Mouse (Mus musculus): Measurements from ENCODE around the gene Celf2. TPM values are rescaled to one million over a fixed set of nuclear protein-coding genes. Genes with fewer than 3 reads are reported as not detected.
"Not testable (repeated sequence)": the region's sequence is repeated elsewhere in the genome, so short reads cannot be mapped to it uniquely, and the experiment has no call there.

The Celf2 gene
- total RNA-seq, 2 experiments from 2014 or later: 375 to 530 TPM

DNA sequence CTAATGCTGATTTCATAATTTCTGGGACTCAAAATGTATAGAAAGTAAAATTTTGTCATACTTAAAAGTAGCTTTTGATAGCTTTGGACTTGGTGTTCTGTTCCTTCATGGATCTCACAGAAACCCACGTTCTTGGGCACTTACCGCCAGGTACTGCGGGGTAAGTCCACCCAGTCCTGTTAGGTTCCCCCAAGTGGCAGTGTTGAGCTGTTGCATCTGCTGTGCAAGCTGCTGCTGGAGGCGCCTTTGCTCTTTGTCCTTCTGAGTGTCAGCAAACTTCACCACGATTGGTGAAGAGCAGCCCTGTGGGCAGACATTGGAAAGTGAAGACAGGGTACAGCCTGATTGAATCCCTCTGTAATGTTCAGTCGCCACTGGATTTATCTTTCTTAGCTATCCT is 905.5 kb downstream of the Celf2 start:
- no peak for DNase-seq (ENCODE audit: low spot score in 2 of 2)
- intact Hi-C loops (cut with DNase I): no loop called here

DNA sequence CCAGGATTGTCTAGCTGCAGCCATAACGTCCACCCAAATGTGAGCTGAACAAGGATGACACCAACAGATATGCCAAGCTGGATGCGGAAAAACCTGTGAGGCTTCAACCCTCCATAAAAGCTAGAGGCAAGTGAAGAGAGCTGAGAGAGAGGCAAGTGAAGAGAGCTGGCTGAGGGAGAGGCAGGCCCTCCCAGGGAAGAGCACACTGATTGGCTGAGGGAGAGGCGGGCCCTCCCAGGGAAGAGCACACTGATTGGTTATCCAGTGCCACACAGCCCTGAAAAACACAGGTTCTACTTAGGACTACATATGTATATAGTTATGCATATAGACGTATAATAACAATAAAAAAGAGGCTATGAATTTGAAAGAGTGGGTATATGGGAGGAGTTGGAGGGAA is 907.2 kb downstream of the Celf2 start:
- intact Hi-C loops (cut with DNase I): no loop called here
- no peak for DNase-seq (ENCODE audit: low spot score in 2 of 2)

DNA sequence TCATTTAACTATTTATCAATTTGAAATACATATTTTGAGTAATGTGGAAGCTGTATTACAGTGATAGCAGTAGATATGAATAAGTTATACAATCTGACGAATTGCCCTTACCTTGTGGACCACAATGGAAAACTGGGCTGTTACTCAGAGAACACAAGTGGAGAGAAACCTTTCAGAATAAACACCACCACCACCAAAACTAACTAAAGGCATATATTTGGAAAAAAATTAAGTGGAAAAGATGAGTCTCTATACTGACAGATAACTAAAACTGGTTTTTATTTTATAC is 910.5 kb downstream of the Celf2 start:
- DNase-seq (ENCODE audit: low spot score in 2 of 2): no peak
- intact Hi-C loops (cut with DNase I): no loop called here

DNA sequence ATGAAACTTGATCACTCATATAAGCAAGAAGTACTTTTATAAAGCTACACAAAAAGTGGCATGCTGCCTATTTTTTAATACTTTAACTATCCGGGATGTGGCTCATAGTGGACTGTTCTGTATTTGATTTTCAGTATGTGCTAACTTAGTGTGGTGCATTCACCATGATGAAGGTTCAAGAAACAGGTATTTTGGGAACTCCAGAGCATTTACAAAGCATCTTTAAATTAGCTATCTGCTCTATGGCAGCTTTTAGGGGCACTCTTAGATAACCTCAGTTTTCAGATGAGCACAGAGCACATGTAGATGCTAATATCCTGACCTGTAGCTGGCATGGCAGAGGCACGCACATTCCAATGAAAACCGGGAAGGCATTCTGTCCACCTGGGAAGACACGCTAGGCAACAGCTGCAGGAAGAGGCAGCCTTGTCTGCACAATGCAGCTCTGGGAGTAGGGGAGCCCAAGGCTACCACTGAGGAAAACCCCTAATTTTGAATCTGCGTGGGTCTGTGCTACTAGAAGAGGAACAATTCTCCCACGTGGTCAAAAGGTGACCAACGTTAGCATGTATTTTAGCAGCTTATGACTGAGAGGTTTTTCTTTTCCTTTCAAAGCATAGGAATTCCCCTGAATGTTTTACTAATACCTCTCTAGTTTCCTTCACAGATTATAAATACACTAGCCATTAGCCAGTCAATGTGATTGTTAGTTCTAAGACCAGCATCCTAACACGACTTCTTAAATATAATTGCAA is 911.1 kb downstream of the Celf2 start:
- no peak for DNase-seq (ENCODE audit: low spot score in 2 of 2)
- intact Hi-C loops (cut with DNase I): no loop called here

DNA sequence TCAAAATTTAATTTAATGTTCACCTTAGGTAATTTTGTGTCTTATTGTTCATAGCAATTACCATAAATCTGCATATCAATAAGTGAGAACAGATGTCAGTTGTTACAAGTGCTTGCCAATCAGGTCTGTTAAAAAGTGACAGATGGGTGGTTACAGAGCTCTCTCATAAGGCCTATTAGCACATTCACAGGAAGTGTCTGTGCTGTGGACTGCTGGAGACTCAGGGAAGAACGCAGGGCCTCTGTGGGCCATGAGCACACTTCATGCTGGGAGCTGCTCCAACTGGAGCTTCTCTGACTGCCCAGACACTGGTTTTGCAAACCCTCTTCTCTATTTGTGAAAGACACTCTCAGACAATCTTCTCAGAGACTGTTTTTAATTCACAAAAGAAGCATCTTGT is 914.6 kb downstream of the Celf2 start:
- intact Hi-C loops (cut with DNase I): no loop called here
- DNase-seq (ENCODE audit: low spot score in 2 of 2): no peak

DNA sequence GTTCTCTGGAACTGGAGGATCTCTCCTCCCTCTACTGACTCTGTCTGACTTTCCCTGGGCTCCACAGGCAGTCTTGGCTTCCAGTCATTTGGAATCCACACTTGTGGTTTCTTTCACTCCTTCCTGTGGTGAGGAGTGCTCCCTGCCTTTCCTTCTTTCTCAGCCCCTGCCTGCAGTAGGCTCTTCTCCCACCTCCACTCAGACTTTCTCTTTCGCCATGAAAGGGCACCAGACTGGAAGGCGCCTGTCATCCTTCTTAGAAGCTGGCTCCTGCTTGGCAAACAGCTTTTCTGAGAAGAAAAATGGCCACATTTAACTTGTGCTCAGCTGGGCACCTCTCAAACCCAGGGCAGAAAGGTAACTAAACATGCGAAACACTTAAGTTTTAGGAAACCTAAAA is 915.2 kb downstream of the Celf2 start:
- intact Hi-C loops (cut with DNase I): no loop called here
- DNase-seq (ENCODE audit: low spot score in 2 of 2): no peak

DNA sequence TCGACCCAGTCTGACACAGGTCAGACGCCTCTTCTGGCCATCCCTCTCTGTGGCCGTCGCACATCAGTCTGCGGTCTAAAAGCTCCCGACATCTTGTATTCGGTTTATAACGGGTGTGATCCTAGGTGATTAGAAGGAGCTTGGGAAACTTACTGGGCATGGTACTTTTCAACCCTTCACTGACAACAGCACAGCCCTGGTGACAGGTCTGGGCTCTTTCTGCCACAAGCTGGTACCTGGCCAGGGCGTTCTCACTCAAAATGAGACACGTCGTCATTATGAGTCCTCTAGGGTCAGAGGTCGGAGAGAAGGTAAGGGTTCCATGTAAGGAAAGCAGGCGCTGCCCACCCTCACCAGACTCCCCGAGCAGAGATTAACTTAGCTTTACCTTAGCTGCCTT is 915.6 kb downstream of the Celf2 start:
- DNase-seq (ENCODE audit: low spot score in 2 of 2): no peak
- intact Hi-C loops (cut with DNase I): no loop called here

DNA sequence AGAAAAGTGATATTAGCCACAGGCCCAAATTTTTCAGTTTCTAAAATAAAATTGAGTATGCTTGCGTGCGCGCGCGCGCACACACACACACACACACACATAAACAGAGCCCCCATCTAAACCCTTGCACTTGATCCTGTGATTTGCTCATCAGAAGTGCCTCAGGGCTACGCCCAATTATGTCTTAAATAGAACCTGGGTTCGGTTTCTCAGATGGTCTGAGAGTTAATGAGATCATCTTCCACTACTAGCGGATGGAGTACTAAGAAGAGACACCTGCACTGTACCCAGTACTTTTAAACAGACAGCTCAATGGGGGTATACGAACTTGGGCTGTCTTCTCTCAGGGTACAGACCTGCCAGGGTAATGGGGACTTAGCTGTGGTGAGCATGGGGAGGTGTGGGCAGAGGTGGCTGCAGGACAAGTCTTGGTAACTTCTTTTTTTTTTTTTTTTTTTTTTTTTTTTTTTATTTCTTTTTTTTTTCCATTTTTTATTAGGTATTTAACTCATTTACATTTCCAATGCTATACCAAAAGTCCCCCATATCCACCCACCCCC is 923.2 kb downstream of the Celf2 start:
- intact Hi-C loops (cut with DNase I): no loop called here
- no peak for DNase-seq (ENCODE audit: low spot score in 2 of 2)

DNA sequence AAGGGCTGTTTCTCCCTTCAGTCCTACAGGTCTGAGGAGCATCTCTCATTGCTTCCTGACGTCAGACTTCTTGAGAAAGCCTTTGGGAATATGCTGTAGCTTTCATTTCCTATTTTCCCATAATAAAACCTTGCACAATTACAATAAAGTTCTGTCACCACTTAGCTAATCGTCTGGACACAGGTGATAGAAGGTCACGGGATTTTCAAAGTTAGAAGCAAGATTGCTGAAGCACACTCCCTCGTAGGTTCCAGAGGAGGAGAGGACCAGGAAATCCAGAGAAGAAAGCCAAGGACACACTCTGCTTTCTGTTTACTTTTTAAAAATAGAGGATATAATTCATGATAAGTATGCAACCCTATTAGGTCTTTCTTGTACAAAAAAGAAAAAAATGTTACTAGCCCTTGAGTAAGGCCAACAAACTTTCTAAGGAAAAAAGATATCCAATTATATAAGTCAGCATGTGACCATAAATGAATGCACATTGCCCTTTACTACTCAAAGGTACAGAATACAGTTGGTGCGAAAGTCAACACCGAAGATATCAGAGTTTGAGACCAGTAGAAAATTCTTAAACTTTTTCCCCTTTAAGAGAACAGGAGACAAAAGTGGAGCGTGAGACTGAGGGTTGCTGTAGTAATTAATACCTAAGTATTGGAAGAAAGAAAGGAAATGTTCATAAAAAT is 924.2 kb downstream of the Celf2 start:
- intact Hi-C loops (cut with DNase I): no loop called here
- no peak for DNase-seq (ENCODE audit: low spot score in 2 of 2)

DNA sequence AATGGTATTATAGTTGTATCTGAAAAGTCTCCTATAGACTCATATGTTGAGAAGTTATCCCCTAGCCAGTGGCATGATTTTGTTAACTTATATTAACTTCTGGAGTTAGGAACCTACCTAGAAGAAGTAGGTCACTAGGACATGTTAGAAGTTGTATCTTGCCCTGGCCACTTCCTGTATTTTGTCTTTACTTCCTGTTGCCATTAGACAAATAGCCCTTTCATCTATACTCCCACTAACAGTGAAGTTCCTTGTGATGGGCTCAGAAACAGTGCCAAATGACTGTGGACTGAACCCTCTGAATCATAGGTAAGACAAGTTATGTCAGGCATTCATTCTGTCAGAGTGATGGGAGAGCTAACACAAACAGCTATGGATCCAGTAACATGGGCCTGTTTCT is 926.7 kb downstream of the Celf2 start:
- DNase-seq (ENCODE audit: low spot score in 2 of 2): no peak
- intact Hi-C loops (cut with DNase I): no loop called here

DNA sequence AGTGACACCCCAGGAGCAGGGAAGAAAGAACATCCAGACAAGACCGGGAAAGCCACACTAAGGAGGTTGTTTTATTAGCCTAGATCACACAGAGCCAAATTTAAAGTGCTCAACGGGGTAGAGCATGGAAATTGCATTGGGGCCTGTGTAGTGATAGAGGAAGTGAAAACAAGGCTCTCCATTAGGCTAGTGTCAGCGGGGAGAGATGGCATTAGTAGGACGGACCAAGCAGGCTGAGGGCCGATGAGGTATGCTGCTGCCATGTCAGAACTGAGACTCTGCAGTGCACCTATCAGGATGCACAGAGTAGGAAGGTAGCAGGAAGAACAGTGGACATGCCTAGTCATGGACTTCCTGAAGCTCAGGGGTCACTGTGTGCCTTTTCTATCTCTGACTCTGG is 929.3 kb downstream of the Celf2 start:
- DNase-seq (ENCODE audit: low spot score in 2 of 2): no peak
- intact Hi-C loops (cut with DNase I): no loop called here

DNA sequence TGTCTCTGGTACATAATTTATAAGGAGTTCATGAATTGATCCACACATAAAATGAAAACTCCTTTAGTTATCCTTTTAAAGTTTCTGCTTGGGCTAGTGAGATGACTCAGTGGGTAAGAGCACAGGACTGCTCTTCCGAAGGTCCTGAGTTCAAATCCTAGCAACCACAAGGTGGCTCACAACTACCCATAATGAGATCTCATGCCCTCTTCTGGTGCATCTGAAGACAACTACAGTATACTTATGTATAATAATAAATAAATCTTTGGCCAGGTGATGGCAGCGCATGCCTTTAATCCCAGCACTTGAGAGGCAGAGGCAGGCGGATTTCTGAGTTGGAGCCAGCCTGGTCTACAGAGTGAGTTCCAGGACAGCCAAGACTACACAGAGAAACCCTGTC is 934.0 kb downstream of the Celf2 start:
- intact Hi-C loops (cut with DNase I); DNase-seq (ENCODE audit: low spot score in 2 of 2): not testable (repeated sequence)

DNA sequence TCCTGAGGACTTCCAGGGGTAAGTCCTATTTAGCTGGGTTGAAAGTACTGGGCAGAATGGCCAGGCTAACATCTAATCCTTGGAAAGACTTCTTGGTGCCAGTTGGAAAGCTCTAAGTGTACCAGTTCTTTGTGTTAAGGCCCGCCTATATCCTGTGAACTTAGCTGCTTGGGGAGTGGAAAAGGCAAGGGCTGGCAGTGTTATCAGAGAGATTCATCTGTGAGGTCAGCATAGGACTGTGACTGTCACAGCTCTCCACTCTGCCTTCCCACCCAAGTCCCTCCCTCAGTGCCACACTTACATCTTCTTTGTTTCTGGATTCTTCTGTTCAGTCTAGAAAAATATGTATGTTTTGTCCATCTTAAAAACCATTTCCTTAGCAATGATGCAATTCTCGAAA is 935.7 kb downstream of the Celf2 start:
- DNase-seq (ENCODE audit: low spot score in 2 of 2): no peak
- intact Hi-C loops (cut with DNase I): no loop called here

DNA sequence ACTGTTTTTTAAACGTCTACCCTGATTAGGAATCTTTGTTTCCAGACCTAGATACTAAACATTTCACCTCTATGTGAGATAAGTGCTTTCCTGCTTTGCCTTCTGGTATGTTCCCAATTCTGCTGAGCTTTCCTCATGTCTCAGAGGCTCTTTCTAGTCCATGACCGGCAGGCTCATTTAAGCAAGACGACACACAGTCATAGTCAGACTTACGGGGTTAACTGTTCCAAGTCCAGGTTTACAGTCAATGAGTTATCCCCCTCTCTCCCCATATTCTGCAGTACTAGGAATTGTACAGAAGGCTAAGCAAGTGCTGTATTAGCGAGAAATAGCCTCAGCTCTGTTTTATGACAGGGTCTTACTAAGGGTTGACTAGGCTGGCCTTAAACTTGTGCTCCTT is 936.4 kb downstream of the Celf2 start:
- intact Hi-C loops (cut with DNase I): no loop called here
- DNase-seq (ENCODE audit: low spot score in 2 of 2): no peak

DNA sequence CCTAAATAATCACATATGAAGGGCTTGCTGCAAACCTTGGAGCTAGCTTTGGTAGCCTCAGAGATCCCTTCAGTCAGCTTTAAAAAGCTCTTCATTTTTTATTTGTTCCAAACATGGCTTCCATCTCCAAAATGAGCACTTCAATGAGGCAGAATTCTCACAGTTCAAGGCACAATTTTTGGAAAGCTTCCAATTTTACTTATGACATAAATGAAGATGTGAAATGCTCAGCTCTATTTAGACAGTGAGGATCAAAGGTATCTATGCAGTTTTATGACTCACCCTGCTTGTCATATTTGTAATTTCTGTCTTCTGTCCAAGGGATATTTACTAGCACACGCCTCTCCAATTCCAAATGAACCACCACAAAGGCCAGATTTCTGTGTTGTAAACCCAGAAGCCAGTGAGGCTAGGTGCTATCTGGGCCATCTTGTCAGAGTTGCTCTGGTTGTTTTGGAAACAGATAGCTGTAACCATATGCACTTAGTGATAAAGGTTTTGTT is 940.3 kb downstream of the Celf2 start:
- no peak for DNase-seq (ENCODE audit: low spot score in 2 of 2)
- intact Hi-C loops (cut with DNase I): no loop called here

DNA sequence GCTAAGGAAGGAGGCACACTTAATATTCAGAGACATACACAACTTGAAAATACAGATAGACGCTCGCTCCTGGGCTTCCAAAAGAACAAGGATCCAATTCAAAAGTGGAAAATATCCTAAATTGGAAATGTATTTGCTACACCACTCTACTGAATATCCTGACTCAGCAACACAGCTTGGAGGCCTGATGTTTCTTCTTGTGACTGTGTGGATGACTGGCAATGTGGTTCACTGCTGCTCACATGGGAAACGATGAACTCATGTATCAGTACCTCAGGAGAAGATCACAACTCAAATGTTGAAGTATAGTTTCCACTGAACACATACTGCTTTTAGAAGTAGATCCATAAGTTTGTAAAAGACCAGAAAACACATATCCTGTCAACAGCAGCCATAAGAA is 944.2 kb downstream of the Celf2 start:
- intact Hi-C loops (cut with DNase I): no loop called here
- DNase-seq (ENCODE audit: low spot score in 2 of 2): no peak

DNA sequence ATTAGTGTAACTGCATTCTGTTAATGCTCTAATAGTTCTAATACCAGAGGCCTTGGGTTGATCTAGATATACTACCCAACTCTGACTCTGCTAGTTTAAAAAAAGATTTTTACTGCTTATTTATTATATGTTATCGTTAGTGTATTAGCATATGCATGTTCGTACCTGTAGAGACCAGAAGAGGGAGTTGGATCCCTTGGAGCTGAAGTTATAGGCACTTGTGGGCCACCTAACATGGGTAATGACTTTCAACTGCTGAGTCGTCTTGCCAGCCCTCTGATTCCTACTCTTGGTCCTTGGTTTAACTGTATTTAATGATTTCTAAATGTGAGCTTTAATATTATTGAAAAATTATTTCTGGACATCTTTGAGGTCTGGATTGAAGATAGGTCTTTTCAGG is 948.0 kb downstream of the Celf2 start:
- DNase-seq (ENCODE audit: low spot score in 2 of 2): no peak
- intact Hi-C loops (cut with DNase I): no loop called here

DNA sequence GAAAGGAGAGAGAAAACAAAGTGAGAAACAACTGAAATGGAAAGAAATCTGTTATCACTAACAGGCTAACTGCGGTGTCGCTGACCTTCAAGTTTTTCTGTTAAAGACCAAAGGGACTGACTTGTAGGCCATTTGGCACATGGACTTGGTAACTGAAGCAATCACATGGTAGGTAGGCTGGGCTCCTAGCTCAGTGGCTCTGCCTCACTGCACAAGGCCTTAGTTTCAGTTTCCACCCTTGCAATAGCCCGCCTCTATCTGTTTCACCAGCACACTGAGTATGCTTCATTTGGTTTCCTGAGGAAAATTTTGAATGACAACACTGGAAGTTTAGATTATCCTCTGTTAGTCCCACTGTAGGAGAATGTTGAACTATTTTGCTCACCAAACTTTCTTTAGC is 948.6 kb downstream of the Celf2 start:
- intact Hi-C loops (cut with DNase I): no loop called here
- no peak for DNase-seq (ENCODE audit: low spot score in 2 of 2)

DNA sequence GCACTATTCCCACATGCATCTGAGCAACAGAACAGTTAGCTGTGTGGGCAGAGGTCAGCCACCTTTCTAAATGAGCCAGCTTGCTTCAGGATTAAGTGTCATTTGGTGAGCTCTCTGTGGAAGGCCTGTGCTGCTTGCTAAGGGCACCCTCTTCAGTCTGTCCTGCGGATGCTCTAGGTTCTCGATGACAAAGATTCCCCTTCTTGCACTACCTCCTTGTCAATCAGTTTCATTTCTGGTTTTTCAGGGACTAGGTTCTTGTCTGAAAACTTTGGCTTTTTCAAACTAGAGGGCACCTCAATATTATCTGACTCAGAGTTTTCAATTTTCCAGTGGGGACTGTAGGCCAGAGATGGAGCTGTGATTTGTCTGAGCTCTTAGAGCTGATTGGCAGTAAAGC is 949.8 kb downstream of the Celf2 start:
- intact Hi-C loops (cut with DNase I): no loop called here

DNA sequence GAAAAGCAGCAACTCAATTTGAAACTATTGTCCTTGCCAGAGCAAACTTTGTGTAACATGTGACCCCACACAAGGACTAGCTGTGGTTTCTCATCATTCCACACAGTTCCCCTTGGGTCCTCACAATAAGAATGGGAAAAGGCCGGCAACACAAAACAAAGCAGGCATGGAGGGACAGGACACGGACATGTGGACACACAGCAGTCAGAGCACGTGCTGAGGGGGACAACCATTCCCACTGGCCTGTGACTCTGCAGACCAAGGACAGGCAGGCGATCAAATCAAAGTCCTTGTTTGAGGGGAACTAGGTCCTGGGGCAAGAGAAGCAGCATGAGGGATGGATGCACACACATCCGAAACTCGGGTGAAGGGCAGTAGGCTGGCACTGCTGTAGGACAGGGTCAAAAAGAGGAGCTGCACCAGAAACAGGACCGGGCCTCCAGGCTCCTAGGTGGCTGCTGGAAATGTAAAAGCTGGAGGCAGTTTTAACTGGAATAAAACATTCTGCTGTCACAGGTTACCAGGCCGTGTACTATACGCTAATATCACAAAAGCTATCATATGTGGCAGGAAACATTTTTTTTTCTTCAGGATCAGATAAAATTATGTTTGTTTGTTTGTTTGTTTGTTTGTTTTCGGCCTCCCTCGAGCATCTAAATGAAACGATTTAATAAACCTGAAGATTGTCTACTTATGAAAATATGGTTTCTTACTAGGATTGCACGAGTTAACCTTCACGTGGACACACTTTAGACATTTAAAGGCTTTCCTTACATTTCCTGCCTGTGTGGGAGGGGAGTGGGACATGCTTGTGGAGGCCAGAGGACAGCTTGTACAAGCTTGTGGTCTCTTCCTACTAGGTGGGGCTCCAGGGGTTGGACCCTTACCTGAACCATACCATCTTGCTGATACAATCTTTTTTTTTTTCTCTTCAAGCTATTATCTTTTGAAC is 950.8 kb downstream of the Celf2 start:
- peak in 1 of 2 experiments; percentile 7 for DNase-seq (ENCODE audit: low spot score in 2 of 2)
- intact Hi-C loops (cut with DNase I): no loop called here

More for the DNA sequence above, 949.8 kb downstream of the Celf2 start:
- no peak for DNase-seq (ENCODE audit: low spot score in 2 of 2)
